Mouse (Mus musculus) thymus, adult 2 months (tissue): ENCODE data around the gene Rbms3. TPM values are rescaled to one million over a fixed set of nuclear protein-coding genes. Genes with fewer than 3 reads are reported as not detected.

ENCODE experiments used
- DNase-seq: peaks from one replicate; pipeline ENCODE4 v3.0.0; 2021
- H3K27ac ChIP-seq: fragments of 200-500 bp; 2 replicates; pipeline ENCODE4 v1.5.1; 2012; ENCODE audit warnings: low read length, control low read depth; ENCODE audit not compliant: control insufficient read depth, insufficient read depth
- H3K27me3 ChIP-seq: fragments of 200-500 bp; 2 replicates; pipeline ENCODE4 v1.6.1; 2012; ENCODE audit warnings: mild to moderate bottlenecking, low read length, moderate library complexity, mixed read lengths; ENCODE audit not compliant: control insufficient read depth, insufficient read depth
- H3K36me3 ChIP-seq: fragments of 200-500 bp; 2 replicates; pipeline ENCODE4 v1.6.1; 2012; ENCODE audit warnings: mild to moderate bottlenecking, low read length, moderate library complexity; ENCODE audit not compliant: control insufficient read depth, insufficient read depth
- H3K4me1 ChIP-seq: fragments of 200-500 bp; replicated peaks from 2 replicates; pipeline ENCODE4 v1.6.1; 2012; ENCODE audit warnings: low read length; ENCODE audit not compliant: control insufficient read depth, insufficient read depth
- H3K4me3 ChIP-seq: fragments of 200-500 bp; 2 replicates; pipeline ENCODE4 v1.5.1; 2012; ENCODE audit warnings: mild to moderate bottlenecking, low read length, control low read depth, moderate library complexity; ENCODE audit not compliant: control insufficient read depth, insufficient read depth
- CTCF ChIP-seq: fragments of 200-500 bp; IDR thresholded peaks from 2 replicates; pipeline ENCODE4 v1.5.1; 2012; ENCODE audit warnings: mild to moderate bottlenecking, control low read depth, low read length, moderate library complexity, borderline replicate concordance; ENCODE audit not compliant: control insufficient read depth, poor library complexity, insufficient read depth; ENCODE audit errors: extremely low read depth
- POLR2A ChIP-seq: fragments of 200-500 bp; IDR thresholded peaks from 2 replicates; pipeline ENCODE4 v1.6.1; 2012; ENCODE audit warnings: mild to moderate bottlenecking, low read length, control low read depth, moderate library complexity; ENCODE audit not compliant: control insufficient read depth, poor library complexity, insufficient read depth; ENCODE audit errors: extremely low read depth
- WGBS: fragments of 180-500 bp; shearing (Covaris S2); methylation state at CpG from one replicate; pipeline ENCODE4 v1.1.7; 2018; 5-methylcytosine and 5-hydroxymethylcytosine counted together
- polyA plus RNA-seq: library from polyadenylated mRNA; depleted of rRNA; stranded (reverse); fragments of >200 nt; gene quantifications from 2 replicates; pipeline ENCODE4 v1.2.3, GENCODE M21; 2012

The Rbms3 gene
- polyA plus RNA-seq, 1 experiment = 10.9 TPM

- H3K4me1 ChIP-seq = no peaks in the 10 kb centered on the region
- TF ChIP-seq POLR2A (no peak), CTCF (no peak)
- no peak overlapping the region for H3K4me3 ChIP-seq
- DNase-seq = no peak
- H3K27ac ChIP-seq = no peak overlapping the region
- 97% methylated on average over 6 of the region's 6 CpGs for WGBS
- H3K27me3 ChIP-seq = no peaks in the 10 kb centered on the region
- H3K36me3 ChIP-seq = no peaks in the 10 kb centered on the region
Measured at GRCm38 (mm10) chr9:116965691-116966090, 664.0 kb downstream of the Rbms3 start.

DNA sequence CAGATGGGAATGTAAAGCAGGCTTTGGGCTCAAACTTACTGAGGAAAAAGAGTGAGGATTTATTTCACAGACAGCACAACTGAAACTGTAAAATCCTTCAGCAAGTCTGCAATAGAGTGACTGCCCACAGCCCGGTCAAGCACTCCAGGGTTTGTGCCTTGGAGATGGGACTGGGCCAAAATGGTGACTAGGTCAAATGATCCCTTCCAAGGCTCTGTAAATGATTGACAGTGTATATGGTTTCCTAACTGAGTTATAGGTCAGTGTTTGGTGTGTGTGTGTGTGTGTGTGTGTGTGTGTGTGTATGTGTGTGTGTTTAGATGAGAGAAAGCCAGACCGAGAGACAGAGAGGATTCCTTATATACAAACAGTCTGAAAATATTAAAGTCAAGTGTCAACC, 673.6 kb downstream of the Rbms3 start:
- Histone ChIP-seq H3K27ac (no peak overlapping the region), H3K36me3 (no peaks in the 10 kb centered on the region), H3K4me1 (no peaks in the 10 kb centered on the region), H3K4me3 (no peak overlapping the region), H3K27me3 (no peaks in the 10 kb centered on the region)
- DNase-seq = no peak
- TF ChIP-seq CTCF (no peak), POLR2A (no peak)
- WGBS = 93% methylated on average over 2 of the region's 2 CpGs

DNA sequence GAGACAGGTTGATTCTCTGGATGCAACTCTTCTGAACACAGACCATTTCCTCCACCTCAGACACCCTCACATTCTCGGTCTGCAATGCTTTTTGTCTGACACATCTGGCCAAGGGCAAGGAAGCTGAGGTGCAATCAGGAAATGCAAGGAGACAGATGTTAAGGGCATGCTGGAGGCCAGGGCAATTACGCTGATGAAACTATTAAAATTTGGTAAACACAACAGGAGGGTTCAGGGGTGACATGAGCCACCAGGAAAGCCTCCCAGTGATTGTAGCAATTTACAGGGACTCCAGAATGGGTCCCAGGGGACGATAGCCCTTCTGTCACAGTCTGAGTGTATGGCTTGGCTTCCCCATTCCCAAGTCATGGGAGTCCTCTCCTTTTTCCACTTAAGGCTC, 681.5 kb downstream of the Rbms3 start:
- WGBS = 57% methylated on average over 3 of the region's 3 CpGs
- TF ChIP-seq CTCF = no peak
- no peak for TF ChIP-seq POLR2A
- no peak for DNase-seq
- Histone ChIP-seq H3K27ac (no peak overlapping the region), H3K4me1 (no peaks in the 10 kb centered on the region), H3K27me3 (no peaks in the 10 kb centered on the region), H3K4me3 (no peak overlapping the region), H3K36me3 (no peaks in the 10 kb centered on the region)

- no peaks in the 10 kb centered on the region for H3K36me3 ChIP-seq
- DNase-seq = no peak
- TF ChIP-seq CTCF (no peak), POLR2A (no peak)
- WGBS = 82% methylated on average over 4 of the region's 4 CpGs
- no peaks in the 10 kb centered on the region for H3K27me3 ChIP-seq
- H3K27ac ChIP-seq = no peak overlapping the region
- H3K4me1 ChIP-seq = no peaks in the 10 kb centered on the region
- no peak overlapping the region for H3K4me3 ChIP-seq
Measured at GRCm38 (mm10) chr9:116947369-116947768, 682.3 kb downstream of the Rbms3 start.

DNA sequence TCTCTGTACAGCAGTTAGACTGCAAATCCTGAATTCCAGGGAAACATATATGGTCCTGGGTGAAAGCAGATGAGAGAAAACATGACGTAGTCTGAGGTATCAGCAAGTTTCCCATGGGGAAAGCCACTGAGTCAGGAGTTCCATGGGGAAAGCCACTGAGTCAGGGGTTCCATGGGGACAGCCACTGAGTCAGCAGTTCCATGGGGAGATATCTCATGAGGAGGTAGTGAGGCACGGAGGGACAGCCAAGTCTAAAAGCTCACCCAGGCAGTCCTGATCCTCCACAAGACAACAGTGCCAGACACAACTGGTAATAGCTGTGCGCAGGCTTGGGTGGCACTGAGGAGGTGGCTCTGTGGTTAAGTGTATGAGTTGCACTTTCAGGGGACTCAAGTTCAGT, 682.9 kb downstream of the Rbms3 start:
- Histone ChIP-seq H3K27ac (no peak overlapping the region), H3K4me3 (no peak overlapping the region), H3K36me3 (no peaks in the 10 kb centered on the region), H3K4me1 (no peaks in the 10 kb centered on the region), H3K27me3 (no peaks in the 10 kb centered on the region)
- 93% methylated on average over 3 of the region's 3 CpGs for WGBS
- TF ChIP-seq CTCF = no peak
- no peak for TF ChIP-seq POLR2A
- DNase-seq = no peak

DNA sequence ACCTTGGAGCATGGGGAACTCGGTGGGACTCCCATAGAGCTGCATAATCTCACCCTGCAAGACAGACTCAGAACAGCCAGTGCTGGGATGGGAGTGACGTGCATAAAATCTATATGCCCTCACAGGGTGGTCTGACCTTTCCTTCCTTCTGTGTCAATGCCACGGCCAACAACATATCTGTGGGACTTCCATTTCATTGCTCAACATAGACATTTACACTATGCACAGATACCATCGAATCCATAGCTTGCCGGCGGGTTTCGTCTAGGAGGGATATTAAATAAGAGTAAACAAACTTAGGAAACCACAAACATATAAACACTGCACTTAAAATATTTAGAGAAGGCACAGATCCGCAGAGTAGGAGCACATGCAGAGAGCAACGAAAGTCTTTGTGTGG, 684.0 kb downstream of the Rbms3 start:
- no peaks in the 10 kb centered on the region for H3K4me1 ChIP-seq
- WGBS = 93% methylated on average over 9 of the region's 9 CpGs
- no peak for DNase-seq
- no peaks in the 10 kb centered on the region for H3K36me3 ChIP-seq
- TF ChIP-seq POLR2A (no peak), CTCF (no peak)
- no peaks in the 10 kb centered on the region for H3K27me3 ChIP-seq
- H3K4me3 ChIP-seq = no peak overlapping the region
- H3K27ac ChIP-seq = no peak overlapping the region

GRCm38 (mm10) chr9:116943902-116944301, 685.8 kb downstream of the Rbms3 start:
- 95% methylated on average over 15 of the region's 15 CpGs for WGBS
- Histone ChIP-seq H3K4me1 (no peaks in the 10 kb centered on the region), H3K4me3 (no peak overlapping the region), H3K27me3 (no peaks in the 10 kb centered on the region), H3K36me3 (no peaks in the 10 kb centered on the region), H3K27ac (no peak overlapping the region)
- no peak for TF ChIP-seq POLR2A
- TF ChIP-seq CTCF = no peak
- no peak for DNase-seq
